Mouse (Mus musculus) kidney, postnatal 25 days (tissue): Measurements from ENCODE around the gene Hbb-bh1.
"Not testable (repeated sequence)": the region's sequence is repeated elsewhere in the genome, so short reads cannot be mapped to it uniquely, and the experiment has no call there.

ENCODE experiments used
- DNase-seq, 2 experiments: peaks; one replicate each; pipeline ENCODE4 v3.0.0; 2021; ENCODE audit warnings: mixed read lengths in 2 of 2

The Hbb-bh1 gene

GRCm38 (mm10) chr7:103843034-103843433, at the start of gene Hbb-bh1:
Hbb-bh1 (minus strand) TSS chr7:103843164.
- no peak for DNase-seq

- no peak for DNase-seq
These were observed 43.2 kb upstream of the Hbb-bh1 start, which contains the start of gene Olfr66 for GRCm38 (mm10) chr7:103886152-103886551. Olfr66 (minus strand) TSS chr7:103886252.

GRCm38 (mm10) chr7:103877093-103877492, 34.1 kb upstream of the Hbb-bh1 start:
- no peak for DNase-seq

- DNase-seq = no peak
These were observed 31.5 kb upstream of the Hbb-bh1 start for GRCm38 (mm10) chr7:103874451-103874850.

GRCm38 (mm10) chr7:103873064-103873463, 30.1 kb upstream of the Hbb-bh1 start:
- no peak for DNase-seq

- DNase-seq = no peak
These were observed 27.7 kb upstream of the Hbb-bh1 start for GRCm38 (mm10) chr7:103870667-103871066.

- DNase-seq = no peak
These were observed 22.8 kb upstream of the Hbb-bh1 start for GRCm38 (mm10) chr7:103865716-103866115.

- no peak for DNase-seq
These were observed 18.6 kb upstream of the Hbb-bh1 start for GRCm38 (mm10) chr7:103861531-103861930.

GRCm38 (mm10) chr7:103860855-103861254, 17.9 kb upstream of the Hbb-bh1 start:
- peak in 1 of 2 experiments; percentile 37 for DNase-seq

GRCm38 (mm10) chr7:103859076-103859475, 16.1 kb upstream of the Hbb-bh1 start:
- no peak for DNase-seq

GRCm38 (mm10) chr7:103854669-103855068, 11.7 kb upstream of the Hbb-bh1 start:
- DNase-seq = no peak

GRCm38 (mm10) chr7:103853090-103853489, 10.1 kb upstream of the Hbb-bh1 start, which contains the start of gene Hbb-y:
Hbb-y (minus strand) TSS chr7:103853216.
- DNase-seq = no peak

GRCm38 (mm10) chr7:103844525-103845325, 1.8 kb upstream of the Hbb-bh1 start:
- DNase-seq = no peak

- DNase-seq = no peak
These were observed 2.7 kb downstream of the Hbb-bh1 start, which contains the start of gene Hbb-bh2 for GRCm38 (mm10) chr7:103840268-103840667. Hbb-bh2 (minus strand) TSS chr7:103840520.

- no peak for DNase-seq
These were observed 15.2 kb downstream of the Hbb-bh1 start, which contains the start of gene Hbb-bs for GRCm38 (mm10) chr7:103827808-103828207. Hbb-bs (minus strand) TSS chr7:103828096.

GRCm38 (mm10) chr7:103827139-103827538, 15.8 kb downstream of the Hbb-bh1 start:
- not testable (repeated sequence) for DNase-seq

GRCm38 (mm10) chr7:103826255-103826887, 16.6 kb downstream of the Hbb-bh1 start:
- DNase-seq = no peak

GRCm38 (mm10) chr7:103825536-103826254, 17.3 kb downstream of the Hbb-bh1 start:
- no peak for DNase-seq

GRCm38 (mm10) chr7:103824597-103824996, 18.4 kb downstream of the Hbb-bh1 start:
- DNase-seq = no peak

- not testable (repeated sequence) for DNase-seq
These were observed 27.9 kb downstream of the Hbb-bh1 start for GRCm38 (mm10) chr7:103815085-103815484.

GRCm38 (mm10) chr7:103813766-103814165, 29.2 kb downstream of the Hbb-bh1 start, which contains the start of gene Hbb-bt:
Hbb-bt (minus strand) TSS chr7:103813996.
- no peak for DNase-seq

- not testable (repeated sequence) for DNase-seq
These were observed 29.8 kb downstream of the Hbb-bh1 start for GRCm38 (mm10) chr7:103813152-103813551.

GRCm38 (mm10) chr7:103812174-103812573, 30.8 kb downstream of the Hbb-bh1 start:
- no peak for DNase-seq
